Comparison of ENCODE assay signal across 26 mouse cellular contexts in the genomic region with DNA sequence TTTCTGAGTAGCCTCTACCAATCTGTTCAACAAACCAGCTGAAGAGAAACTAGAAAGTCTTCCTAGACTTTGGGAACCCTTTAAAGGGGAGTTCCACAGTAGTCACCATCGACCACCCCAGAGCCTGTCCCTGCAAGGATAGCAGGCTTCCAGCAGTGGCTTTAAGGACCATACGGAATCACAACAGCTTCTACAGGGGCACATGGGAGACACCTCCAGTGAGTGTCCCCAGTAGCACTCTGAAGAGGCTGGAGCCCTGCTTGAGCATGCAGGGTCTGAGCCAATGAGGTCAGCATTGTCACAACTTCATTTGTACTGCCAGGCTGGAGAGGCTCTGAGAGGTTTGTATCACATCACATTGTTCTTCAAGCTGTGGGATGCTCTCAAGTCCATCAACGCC. TPM values are rescaled to one million over a fixed set of nuclear protein-coding genes. Genes with fewer than 3 reads are reported as not detected.
A peak's percentile ranks its signal among the peaks of the same experiment; 100 is the strongest.
DNase-seq lines count a peak whose midpoint lies in the region; ATAC-seq lines count a peak whose summit lies in the region.
"Had no signal": no experiment of that assay in that cellular context is flagged by ENCODE, and none has a peak within 500 bp of the region (broad histone marks: within the 10 kb centered on the region; RNA-seq: fewer than 3 reads in every experiment).

No protein-coding gene starts in this region.

- H3K4me2 ChIP-seq in midbrain, embryonic 11.5 days, result no peak overlapping the region
- no peak overlapping the region for H3K4me2 ChIP-seq in midbrain, embryonic 15.5 days
- H3K4me2 ChIP-seq: embryonic facial prominence, embryonic 12.5 days; forebrain, embryonic 13.5 days; forebrain, embryonic 15.5 days had no signal

- 73% methylated on average over 3 of the region's 3 CpGs for WGBS in heart, embryonic 10.5 days
- 74% methylated on average over 3 of the region's 3 CpGs for WGBS in midbrain, embryonic 11.5 days
- WGBS in midbrain, embryonic 15.5 days, result 70% methylated on average over 3 of the region's 3 CpGs

- peaks cover 46% of the 10 kb centered on the region for H3K4me1 ChIP-seq in heart, embryonic 10.5 days
- H3K4me1 ChIP-seq in midbrain, embryonic 11.5 days (ENCODE audit: control insufficient read depth, insufficient read depth, low read length), result no peaks in the 10 kb centered on the region
- H3K4me1 ChIP-seq in midbrain, embryonic 15.5 days, result no peaks in the 10 kb centered on the region
- H3K4me1 ChIP-seq: forebrain, embryonic 13.5 days; forebrain, embryonic 15.5 days had no signal

- H3K36me3 ChIP-seq in heart, embryonic 10.5 days, result no peaks in the 10 kb centered on the region
- H3K36me3 ChIP-seq in midbrain, embryonic 11.5 days (ENCODE audit: control insufficient read depth, insufficient read depth, low read length), result no peaks in the 10 kb centered on the region
- no peaks in the 10 kb centered on the region for H3K36me3 ChIP-seq in midbrain, embryonic 15.5 days (replicated peaks)
- H3K36me3 ChIP-seq: embryonic facial prominence, embryonic 10.5 days; embryonic facial prominence, embryonic 12.5 days; forebrain, embryonic 15.5 days had no signal

- H3K27me3 ChIP-seq in heart, embryonic 10.5 days (ENCODE audit: insufficient read depth, poor library complexity, severe bottlenecking), result no peaks in the 10 kb centered on the region
- H3K27me3 ChIP-seq in midbrain, embryonic 11.5 days (ENCODE audit: control insufficient read depth, insufficient read depth, low read length), result no peaks in the 10 kb centered on the region
- no peaks in the 10 kb centered on the region for H3K27me3 ChIP-seq in midbrain, embryonic 15.5 days (replicated peaks)
- H3K27me3 ChIP-seq: embryonic facial prominence, embryonic 12.5 days; forebrain, embryonic 13.5 days; forebrain, embryonic 15.5 days had no signal

- DNase-seq in frontal cortex, adult 2 months (ENCODE audit: extremely low spot score in 1 of 2, low spot score in 1 of 2), result no peak
- peak; percentile 68 for DNase-seq in heart, embryonic 10.5 days (ENCODE audit: low spot score)
- no peak for DNase-seq in heart, adult 8-10 months (ENCODE audit: low spot score)
- peak; percentile 75 for DNase-seq in midbrain, embryonic 11.5 days (ENCODE audit: low spot score, missing footprints)
- DNase-seq in layer of hippocampus, postnatal 36 days, result no peak
- DNase-seq: adrenal gland, adult 2 months; adrenal gland, postnatal 10 days; adrenal gland, postnatal 25 days; cerebellum, adult 11-12 months; cerebellum, adult 2 months; cerebellum, adult 9-10 months; cerebellum, postnatal 10 days; cerebellum, postnatal 25 days; forebrain, postnatal 0 days had no signal

- no peaks in the 10 kb centered on the region for H3K9me3 ChIP-seq in heart, embryonic 10.5 days
- no peaks in the 10 kb centered on the region for H3K9me3 ChIP-seq in midbrain, embryonic 11.5 days (ENCODE audit: control insufficient read depth, low read length)
- H3K9me3 ChIP-seq in midbrain, embryonic 15.5 days, result no peaks in the 10 kb centered on the region
- H3K9me3 ChIP-seq: embryonic facial prominence, embryonic 10.5 days; embryonic facial prominence, embryonic 12.5 days; forebrain, embryonic 13.5 days; forebrain, embryonic 15.5 days had no signal

- no peak overlapping the region for H3K27ac ChIP-seq in heart, embryonic 10.5 days
- H3K27ac ChIP-seq in midbrain, embryonic 11.5 days (ENCODE audit: low read depth, low read length), result no peak overlapping the region
- H3K27ac ChIP-seq in midbrain, embryonic 15.5 days, result no peak overlapping the region
- H3K27ac ChIP-seq: embryonic facial prominence, embryonic 10.5 days; embryonic facial prominence, embryonic 12.5 days; forebrain, embryonic 13.5 days; forebrain, embryonic 15.5 days had no signal

- no peak overlapping the region for H3K4me3 ChIP-seq in heart, embryonic 10.5 days
- no peak overlapping the region for H3K4me3 ChIP-seq in midbrain, embryonic 11.5 days (ENCODE audit: low read depth, low read length)
- H3K4me3 ChIP-seq in midbrain, embryonic 15.5 days, result no peak overlapping the region
- H3K4me3 ChIP-seq: embryonic facial prominence, embryonic 10.5 days; embryonic facial prominence, embryonic 12.5 days; forebrain, embryonic 13.5 days; forebrain, embryonic 15.5 days had no signal

- no peak overlapping the region for H3K9ac ChIP-seq in midbrain, embryonic 11.5 days (ENCODE audit: low read length)
- no peak overlapping the region for H3K9ac ChIP-seq in midbrain, embryonic 15.5 days
- H3K9ac ChIP-seq: embryonic facial prominence, embryonic 12.5 days; forebrain, embryonic 13.5 days; forebrain, embryonic 15.5 days; forebrain, postnatal 0 days had no signal

- 0 out of 2 replicates have a peak, but pooled peaks have one; percentile 31 for ATAC-seq in frontal cortex, adult (ENCODE audit: low TSS enrichment)
- ATAC-seq in midbrain, embryonic 11.5 days (ENCODE audit: low FRiP score), result no peak
- no peak for ATAC-seq in midbrain, embryonic 15.5 days (replicated peaks)
- ATAC-seq: forebrain, embryonic 13.5 days; forebrain, embryonic 15.5 days; forebrain, postnatal 0 days had no signal

RNA-seq across cellular contexts. Expression of a gene that starts 3.7 kb away (rescaled TPM):
- polyA plus RNA-seq in frontal cortex, adult 2 months (2012; rRNA removed), result 0.04 and 0.19 TPM in 2 replicates
- 0.09 and 0.20 TPM in 2 replicates for polyA plus RNA-seq in heart, embryonic 10.5 days (2016; fragmentation: Nextera tagmentation; extraction: Ambion mirVana)
- under 1 TPM in 2 of 4 experiments, not detected in 2; 0.23 to 0.44 TPM for total RNA-seq in heart, adult 8-10 months (2022)
- polyA plus RNA-seq in midbrain, embryonic 11.5 days (2014; fragmentation: Nextera tagmentation; extraction: Ambion mirVana), result 0.07 and 0.15 TPM in 2 replicates
- 0.05 TPM in 2 replicates for polyA plus RNA-seq in midbrain, embryonic 15.5 days (2015; fragmentation: Nextera tagmentation; extraction: Ambion mirVana)
- under 1 TPM in 1 of 2 experiments, not detected in 1; 0.13 TPM for total RNA-seq in layer of hippocampus, postnatal 36 days (2021)
- total RNA-seq: adrenal gland, postnatal 25 days had no signal
- polyA plus RNA-seq: adrenal gland, adult 2 months; cortical plate, adult 2 months had no signal

RNA-seq across cellular contexts. Expression of a gene that starts 24.8 kb away (rescaled TPM):
- 0.08 TPM in 2 replicates for polyA plus RNA-seq in frontal cortex, adult 2 months (2012; rRNA removed)
- 0.16 and 0.23 TPM in 2 replicates for polyA plus RNA-seq in heart, embryonic 10.5 days (2016; fragmentation: Nextera tagmentation; extraction: Ambion mirVana)
- total RNA-seq in heart, adult 8-10 months (2022), result 1 to 10 TPM in 3 of 4 experiments, under 1 TPM in 1; 0.52 to 1.8 (median 1.3) TPM
- polyA plus RNA-seq in midbrain, embryonic 11.5 days (2014; fragmentation: Nextera tagmentation; extraction: Ambion mirVana), result 0.22 and 0.25 TPM in 2 replicates
- 0.15 and 0.25 TPM in 2 replicates for polyA plus RNA-seq in midbrain, embryonic 15.5 days (2015; fragmentation: Nextera tagmentation; extraction: Ambion mirVana)
- total RNA-seq in layer of hippocampus, postnatal 36 days (2021), result not detected
- total RNA-seq: ES-E14; forebrain, postnatal 0 days had no signal
- polyA plus RNA-seq: cortical plate, adult 2 months had no signal

RNA-seq across cellular contexts. Expression of a gene that starts 25.9 kb away (rescaled TPM):
- 22.4 and 25.7 TPM in 2 replicates for polyA plus RNA-seq in frontal cortex, adult 2 months (2012; rRNA removed)
- 49.8 and 75.4 TPM in 2 replicates for polyA plus RNA-seq in heart, embryonic 10.5 days (2016; fragmentation: Nextera tagmentation; extraction: Ambion mirVana)
- total RNA-seq in heart, adult 8-10 months (2022), result 100 to 1,000 TPM; 733 to 828 (median 798) TPM
- 6.9 and 9.3 TPM in 2 replicates for polyA plus RNA-seq in midbrain, embryonic 11.5 days (2014; fragmentation: Nextera tagmentation; extraction: Ambion mirVana)
- polyA plus RNA-seq in midbrain, embryonic 15.5 days (2015; fragmentation: Nextera tagmentation; extraction: Ambion mirVana), result 12.5 and 15.2 TPM in 2 replicates
- 10 to 100 TPM; 34.5 to 48.6 TPM for total RNA-seq in layer of hippocampus, postnatal 36 days (2021)
- total RNA-seq: MEL had no signal

RNA-seq across cellular contexts. Expression of a gene that starts 44.3 kb away (rescaled TPM):
- not detected in 2 replicates for polyA plus RNA-seq in frontal cortex, adult 2 months (2012; rRNA removed)
- not detected in 2 replicates for polyA plus RNA-seq in heart, embryonic 10.5 days (2016; fragmentation: Nextera tagmentation; extraction: Ambion mirVana)
- total RNA-seq in heart, adult 8-10 months (2022), result not detected
- polyA plus RNA-seq in midbrain, embryonic 11.5 days (2014; fragmentation: Nextera tagmentation; extraction: Ambion mirVana), result not detected in 2 replicates
- not detected in 2 replicates for polyA plus RNA-seq in midbrain, embryonic 15.5 days (2015; fragmentation: Nextera tagmentation; extraction: Ambion mirVana)
- total RNA-seq in layer of hippocampus, postnatal 36 days (2021), result not detected
- total RNA-seq: adrenal gland, adult 2 months; adrenal gland, postnatal 10 days; adrenal gland, postnatal 25 days; adrenal gland, postnatal 4 days; ES-E14; forebrain, postnatal 0 days; MEL had no signal
- polyA plus RNA-seq: adrenal gland, adult 2 months; C2C12; cerebellum, adult 2 months; cortical plate, adult 2 months; embryonic facial prominence, embryonic 10.5 days; embryonic facial prominence, embryonic 12.5 days; embryonic facial prominence, embryonic 14.5 days; forebrain, embryonic 13.5 days; forebrain, embryonic 15.5 days; forebrain, postnatal 0 days had no signal

Comparison
In these comparisons a context has a peak if more than half of its experiments do, and no peak if none do; other contexts are left out.
1. DNase-seq: peak in heart, embryonic 10.5 days (single experiment) and midbrain, embryonic 11.5 days (single experiment); none in frontal cortex, adult 2 months (0 of 2), heart, adult 8-10 months (single experiment) and layer of hippocampus, postnatal 36 days (0 of 2).